Mouse (Mus musculus) bone marrow, adult 2 months (tissue): ENCODE measurements at regions not wholly inside any gene's neighbourhood (a gene's known extent, or its start where the extent isn't known, plus 50 kb on each side); places are given as distances from the start of the nearest gene placed in this dataset.

Source experiments
- CTCF ChIP-seq: fragments of 200-500 bp; IDR thresholded peaks from 2 replicates; pipeline ENCODE4 v1.5.1; 2011; ENCODE audit warnings: low read length, control low read depth; ENCODE audit not compliant: control insufficient read depth, insufficient read depth
- POLR2A ChIP-seq: fragments of 200-500 bp; IDR thresholded peaks from 2 replicates; pipeline ENCODE4 v1.6.1; 2011; ENCODE audit warnings: low read depth, mild to moderate bottlenecking, control low read depth, low read length, borderline replicate concordance; ENCODE audit not compliant: control insufficient read depth

- TF ChIP-seq POLR2A (no peak), CTCF (no peak)
Observed at GRCm38 (mm10) chr14:46175291-46176216, 203.7 kb upstream of the Gm15217 start.
